Mouse (Mus musculus) ES-E14 (cell line): Measurements from ENCODE around the gene Hif1an.

Source experiments
- CHD2 ChIP-seq: IDR thresholded peaks from 2 replicates; pipeline ENCODE4 v1.6.1; 2014; ENCODE audit warnings: mild to moderate bottlenecking, low read depth, low read length, inconsistent platforms
- HCFC1 ChIP-seq: IDR thresholded peaks from 2 replicates; pipeline ENCODE4 v1.6.1; 2012; ENCODE audit warnings: low read length, inconsistent platforms, borderline replicate concordance; ENCODE audit not compliant: insufficient read depth
- ZC3H11A ChIP-seq: IDR thresholded peaks from 2 replicates; pipeline ENCODE4 v1.6.1; 2012; ENCODE audit warnings: low read depth, mild to moderate bottlenecking, inconsistent platforms, low read length, borderline replicate concordance
- ZNF384 ChIP-seq: IDR thresholded peaks from 2 replicates; pipeline ENCODE4 v1.6.1; 2012; ENCODE audit warnings: low read depth, low read length, inconsistent platforms

- TF ChIP-seq ZNF384 (no peak), CHD2 (no peak), HCFC1 (no peak), ZC3H11A (no peak)
Observed at GRCm38 (mm10) chr19:44544775-44545174, 17.9 kb upstream of the Hif1an start.
